Mouse (Mus musculus): Measurements from ENCODE around the gene Eid2. TPM values are rescaled to one million over a fixed set of nuclear protein-coding genes. Genes with fewer than 3 reads are reported as not detected.

Eid2 gene
- polyA plus RNA-seq, 1 experiment from 2014 or later = 4.8 TPM

DNA sequence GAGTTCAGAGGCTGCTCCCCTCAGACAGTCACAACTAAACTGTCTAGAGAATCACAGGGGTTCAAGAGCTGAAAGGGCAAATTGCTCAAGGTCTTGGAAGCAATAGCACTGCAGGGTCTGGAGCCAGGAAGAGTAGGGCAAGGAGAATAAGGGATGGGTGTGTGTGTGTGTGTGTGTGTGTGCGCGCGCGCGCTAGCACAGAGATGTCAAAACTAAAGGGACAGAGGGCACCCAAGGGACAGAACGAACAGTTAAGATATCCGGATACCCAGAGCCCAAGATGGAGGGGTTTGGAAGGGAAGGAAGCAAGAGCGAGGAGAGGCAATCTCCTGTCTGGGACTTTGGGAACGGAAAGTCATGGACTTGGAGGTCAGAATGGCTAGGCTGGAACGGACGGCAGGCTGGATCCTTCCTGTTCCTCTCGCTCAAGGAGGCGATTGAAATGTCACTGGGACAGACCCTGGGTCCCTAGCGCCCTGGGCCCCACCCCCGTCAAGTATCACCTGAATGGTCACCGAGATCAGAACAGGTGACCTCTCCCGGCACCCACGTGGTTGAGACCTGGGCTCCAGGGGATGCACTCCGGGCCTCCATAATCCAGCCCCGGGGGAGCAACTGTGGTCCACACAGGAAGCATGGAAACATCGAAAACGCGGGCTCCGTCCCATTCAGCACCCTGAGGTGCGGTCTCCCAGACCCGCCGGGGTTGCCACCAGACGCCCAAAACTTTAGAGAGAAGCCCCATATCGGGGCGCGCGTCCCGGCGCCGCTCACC, 43.7 kb downstream of the Eid2 start:
- Histone ChIP-seq H3K4me3 (ENCODE audit: low read depth, low read length) (peak overlapping the region; percentile 90), H3K27me3 (ENCODE audit: control insufficient read depth, insufficient read depth, low read length) (no peaks in the 10 kb centered on the region), H3K4me2 (replicated peaks; ENCODE audit: low read depth) (peak overlapping the region; percentile 97), H3K36me3 (ENCODE audit: control insufficient read depth, insufficient read depth, low read length) (peaks cover 28% of the 10 kb centered on the region), H3K4me1 (replicated peaks; ENCODE audit: control insufficient read depth, insufficient read depth) (no peaks in the 10 kb centered on the region), H3K9ac (ENCODE audit: low read length) (peak overlapping the region; percentile 87), H3K9me3 (ENCODE audit: control insufficient read depth, low read length) (no peaks in the 10 kb centered on the region), H3K27ac (replicated peaks) (peak overlapping the region; percentile 65)
- WGBS = 5% methylated on average over 34 of the region's 35 CpGs
- peak; percentile 69 for ATAC-seq (ENCODE audit: low FRiP score, low TSS enrichment)
- no peak for DNase-seq (ENCODE audit: low spot score)
- TF ChIP-seq EP300 (optimal IDR thresholded peaks at IDR 0.05) = no peak
- TF ChIP-seq CTCF (IDR thresholded peaks at IDR 0.05; ENCODE audit: low read depth) = no peak

DNA sequence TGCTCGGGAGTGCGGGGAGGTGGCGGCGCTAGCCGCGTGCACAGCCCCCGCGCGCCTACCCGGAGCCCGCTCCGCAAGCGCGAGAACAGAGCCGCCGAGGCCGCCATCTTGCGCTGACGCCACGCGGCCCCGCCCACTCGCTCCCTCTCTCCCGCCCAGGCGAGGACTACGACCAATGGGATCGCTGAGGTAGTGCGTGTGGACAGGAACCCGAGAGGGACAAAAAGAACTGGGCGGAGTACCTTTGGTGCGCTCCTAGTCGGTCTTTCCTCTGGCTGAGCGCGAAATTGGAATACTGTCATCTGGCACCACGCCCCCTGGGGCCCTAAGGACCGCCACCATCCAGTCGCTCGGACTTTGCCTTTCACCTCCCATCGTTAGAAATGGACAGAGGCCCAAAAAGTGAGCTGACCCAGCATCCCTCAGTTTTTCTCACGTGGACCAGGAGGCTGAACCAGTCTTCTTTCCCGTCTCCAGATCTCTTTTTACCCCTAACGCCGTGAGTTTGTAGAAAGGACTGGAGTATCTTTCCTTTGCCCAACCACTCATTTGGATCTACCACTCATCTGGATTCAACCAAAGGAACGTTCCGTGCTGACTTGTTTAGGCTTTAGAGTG, 44.4 kb downstream of the Eid2 start, which contains the start of gene Timm50:
Gene Timm50 (minus strand): TSS at position 147 of the 618 bp plus-strand sequence.
- under 1% methylated on average over 41 of the region's 45 CpGs for WGBS
- Histone ChIP-seq H3K4me3 (ENCODE audit: low read depth, low read length) (peak within 1 kb of the TSS; percentile 90), H3K9me3 (ENCODE audit: control insufficient read depth, low read length) (no peaks in the 10 kb centered on the region), H3K27me3 (ENCODE audit: control insufficient read depth, insufficient read depth, low read length) (no peaks in the 10 kb centered on the region), H3K36me3 (ENCODE audit: control insufficient read depth, insufficient read depth, low read length) (peaks cover 29% of the 10 kb centered on the region), H3K9ac (ENCODE audit: low read length) (peak within 1 kb of the TSS; percentile 87), H3K4me2 (replicated peaks; ENCODE audit: low read depth) (peak within 1 kb of the TSS; percentile 97), H3K4me1 (replicated peaks; ENCODE audit: control insufficient read depth, insufficient read depth) (no peaks in the 10 kb centered on the region), H3K27ac (replicated peaks) (peak within 1 kb of the TSS; percentile 65)
- peak; percentile 31; the same call in 1 of the 2 replicates for TF ChIP-seq CTCF (IDR thresholded peaks at IDR 0.05; ENCODE audit: low read depth)
- no peak for TF ChIP-seq EP300 (optimal IDR thresholded peaks at IDR 0.05)
- ATAC-seq (ENCODE audit: low FRiP score, low TSS enrichment) (peak; percentile 97), DNase-seq (ENCODE audit: low spot score) (peak; percentile 97)

DNA sequence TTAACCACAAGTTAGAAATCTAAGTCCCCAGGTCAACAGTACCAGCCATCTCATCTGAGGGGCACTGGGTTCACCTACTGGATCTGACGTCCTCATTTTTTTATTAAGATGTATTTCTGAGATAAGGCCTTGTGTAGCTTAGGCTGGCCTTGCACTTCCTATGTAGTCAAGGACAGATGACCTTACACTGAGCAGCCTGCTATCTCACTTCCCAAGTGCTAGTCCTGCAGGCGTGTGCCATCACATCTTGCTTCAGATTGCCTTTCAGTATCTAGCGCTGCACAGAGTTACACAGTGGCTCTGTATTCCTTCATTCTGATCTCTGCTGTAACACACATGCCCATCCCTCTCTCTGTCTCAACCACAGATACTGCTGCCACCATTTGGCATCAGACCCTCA, 50.4 kb downstream of the Eid2 start:
- 88% methylated on average over 3 of the region's 3 CpGs for WGBS
- Histone ChIP-seq H3K36me3 (ENCODE audit: control insufficient read depth, insufficient read depth, low read length) (peaks cover 56% of the 10 kb centered on the region), H3K4me3 (ENCODE audit: low read depth, low read length) (no peak overlapping the region), H3K4me1 (replicated peaks; ENCODE audit: control insufficient read depth, insufficient read depth) (no peaks in the 10 kb centered on the region), H3K4me2 (replicated peaks; ENCODE audit: low read depth) (no peak overlapping the region), H3K9ac (ENCODE audit: low read length) (no peak overlapping the region), H3K27me3 (ENCODE audit: control insufficient read depth, insufficient read depth, low read length) (no peaks in the 10 kb centered on the region), H3K27ac (replicated peaks) (no peak overlapping the region), H3K9me3 (ENCODE audit: control insufficient read depth, low read length) (no peaks in the 10 kb centered on the region)
- ATAC-seq (ENCODE audit: low FRiP score, low TSS enrichment) (no peak), DNase-seq (ENCODE audit: low spot score) (no peak)
- TF ChIP-seq CTCF (IDR thresholded peaks at IDR 0.05; ENCODE audit: low read depth) (no peak), EP300 (optimal IDR thresholded peaks at IDR 0.05) (no peak)

DNA sequence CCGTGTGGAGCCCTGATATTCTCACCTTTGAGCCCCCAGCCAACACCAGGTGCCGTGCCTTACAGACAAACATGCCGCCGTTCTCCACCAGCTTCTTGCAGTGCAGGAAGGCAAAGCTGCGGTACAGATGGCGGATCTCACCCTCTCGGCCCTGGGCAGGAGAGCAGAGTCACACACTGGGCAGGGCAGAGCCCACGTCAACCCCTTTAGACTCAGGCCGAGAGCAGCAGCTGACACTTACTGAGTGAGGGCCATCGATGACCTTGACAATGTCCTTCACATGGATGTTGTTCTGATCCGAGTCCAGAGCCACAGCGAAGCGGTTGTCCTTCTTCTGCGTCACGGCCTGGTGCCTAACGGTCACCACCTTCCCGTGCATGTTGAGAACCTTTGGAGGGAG, 51.0 kb downstream of the Eid2 start:
- no peak for DNase-seq (ENCODE audit: low spot score)
- Histone ChIP-seq H3K4me1 (replicated peaks; ENCODE audit: control insufficient read depth, insufficient read depth) (no peaks in the 10 kb centered on the region), H3K4me3 (ENCODE audit: low read depth, low read length) (no peak overlapping the region), H3K27ac (replicated peaks) (no peak overlapping the region), H3K27me3 (ENCODE audit: control insufficient read depth, insufficient read depth, low read length) (no peaks in the 10 kb centered on the region), H3K36me3 (ENCODE audit: control insufficient read depth, insufficient read depth, low read length) (peaks cover 62% of the 10 kb centered on the region), H3K9ac (ENCODE audit: low read length) (no peak overlapping the region), H3K4me2 (replicated peaks; ENCODE audit: low read depth) (no peak overlapping the region), H3K9me3 (ENCODE audit: control insufficient read depth, low read length) (no peaks in the 10 kb centered on the region)
- no peak for ATAC-seq (ENCODE audit: low FRiP score, low TSS enrichment)
- TF ChIP-seq CTCF (IDR thresholded peaks at IDR 0.05; ENCODE audit: low read depth) = no peak
- no peak for TF ChIP-seq EP300 (optimal IDR thresholded peaks at IDR 0.05)
- 92% methylated on average over 17 of the region's 17 CpGs for WGBS

Other genes starting within 250 kb of the Eid2 start
- 167 and 173 TPM in 2 replicates for gene Psmc4, start 217.8 kb upstream of the Eid2 start, polyA plus RNA-seq (2015; fragmentation: Nextera tagmentation; extraction: Ambion mirVana)
- 17.1 and 32.2 TPM in 2 replicates for gene Fcgbp, start 196.6 kb upstream of the Eid2 start, polyA plus RNA-seq (2015; fragmentation: Nextera tagmentation; extraction: Ambion mirVana)
- gene 9530053A07Rik, start 138.4 kb upstream of the Eid2 start, polyA plus RNA-seq (2015; fragmentation: Nextera tagmentation; extraction: Ambion mirVana) = 0.08 and 0.12 TPM in 2 replicates
- gene Fbl, start 98.2 kb upstream of the Eid2 start, polyA plus RNA-seq (2015; fragmentation: Nextera tagmentation; extraction: Ambion mirVana) = 57.1 and 61.6 TPM in 2 replicates
- gene Dyrk1b, start 88.4 kb upstream of the Eid2 start, polyA plus RNA-seq (2015; fragmentation: Nextera tagmentation; extraction: Ambion mirVana) = 4.6 and 5.7 TPM in 2 replicates
- gene Eid2b, start 9.9 kb downstream of the Eid2 start, polyA plus RNA-seq (2015; fragmentation: Nextera tagmentation; extraction: Ambion mirVana) = 7.2 and 7.9 TPM in 2 replicates
- 0.22 and 0.33 TPM in 2 replicates for gene Selenov, start 23.3 kb downstream of the Eid2 start, polyA plus RNA-seq (2015; fragmentation: Nextera tagmentation; extraction: Ambion mirVana)
- gene Dll3, start 34.4 kb downstream of the Eid2 start, polyA plus RNA-seq (2015; fragmentation: Nextera tagmentation; extraction: Ambion mirVana) = 0.92 and 0.96 TPM in 2 replicates
- 69.4 and 69.6 TPM in 2 replicates for gene Timm50, start 44.2 kb downstream of the Eid2 start, polyA plus RNA-seq (2015; fragmentation: Nextera tagmentation; extraction: Ambion mirVana)
- 31.5 and 35.7 TPM in 2 replicates for gene Supt5, start 70.9 kb downstream of the Eid2 start, polyA plus RNA-seq (2015; fragmentation: Nextera tagmentation; extraction: Ambion mirVana)
- gene Rps16, start 82.8 kb downstream of the Eid2 start, polyA plus RNA-seq (2015; fragmentation: Nextera tagmentation; extraction: Ambion mirVana) = 880 and 955 TPM in 2 replicates
- 13.4 and 15.1 TPM in 2 replicates for gene Plekhg2, start 104.7 kb downstream of the Eid2 start, polyA plus RNA-seq (2015; fragmentation: Nextera tagmentation; extraction: Ambion mirVana)
- gene Zfp36, start 112.4 kb downstream of the Eid2 start, polyA plus RNA-seq (2015; fragmentation: Nextera tagmentation; extraction: Ambion mirVana) = 29.1 and 29.4 TPM in 2 replicates
- 27.5 and 28.3 TPM in 2 replicates for gene Med29, start 124.8 kb downstream of the Eid2 start, polyA plus RNA-seq (2015; fragmentation: Nextera tagmentation; extraction: Ambion mirVana)
- gene Paf1, start 125.1 kb downstream of the Eid2 start, polyA plus RNA-seq (2015; fragmentation: Nextera tagmentation; extraction: Ambion mirVana) = 35.9 and 38.6 TPM in 2 replicates
- 18.9 and 23.1 TPM in 2 replicates for gene Gmfg, start 169.6 kb downstream of the Eid2 start, polyA plus RNA-seq (2015; fragmentation: Nextera tagmentation; extraction: Ambion mirVana)
- 0.96 and 1.3 TPM in 2 replicates for gene Lrfn1, start 184.1 kb downstream of the Eid2 start, polyA plus RNA-seq (2015; fragmentation: Nextera tagmentation; extraction: Ambion mirVana)
- gene Ifnl2, start 242.6 kb downstream of the Eid2 start, polyA plus RNA-seq (2015; fragmentation: Nextera tagmentation; extraction: Ambion mirVana) = not detected in 2 replicates